Mouse (Mus musculus): ENCODE results near the gene Gm6904.
"Not testable (repeated sequence)": the region's sequence is repeated elsewhere in the genome, so short reads cannot be mapped to it uniquely, and the experiment has no call there.

Gm6904 gene

GRCm38 (mm10) chr14:59260056-59260455 lies at the start of gene Gm6904:
Gene Gm6904, minus strand, starts transcription at chr14:59260216.
- peak; percentile 13 to 33 for DNase-seq

- peak in 1 of 2 experiments; percentile 4 for DNase-seq
Measured at GRCm38 (mm10) chr14:59297391-59297790, 37.4 kb upstream of the Gm6904 start, which contains the start of gene Phf11a. Gene Phf11a, minus strand, starts transcription at chr14:59297522.

- not testable (repeated sequence) for DNase-seq
Measured at GRCm38 (mm10) chr14:59291769-59292168, 31.8 kb upstream of the Gm6904 start.

- not testable (repeated sequence) for DNase-seq
Measured at GRCm38 (mm10) chr14:59274961-59275360, 14.9 kb upstream of the Gm6904 start.

GRCm38 (mm10) chr14:59255861-59256260 lies 4.2 kb downstream of the Gm6904 start:
- DNase-seq: not testable (repeated sequence)

- peak in 1 of 2 experiments; percentile 4 for DNase-seq
Measured at GRCm38 (mm10) chr14:59250350-59250749, 9.7 kb downstream of the Gm6904 start.

GRCm38 (mm10) chr14:59233635-59234034 lies 26.4 kb downstream of the Gm6904 start:
- no peak for DNase-seq

- DNase-seq: peak in 1 of 2 experiments; percentile 29
Measured at GRCm38 (mm10) chr14:59232003-59232402, 28.0 kb downstream of the Gm6904 start.

- DNase-seq: no peak
Measured at GRCm38 (mm10) chr14:59230331-59230966, 29.6 kb downstream of the Gm6904 start.

- DNase-seq: no peak
Measured at GRCm38 (mm10) chr14:59229822-59230221, 30.2 kb downstream of the Gm6904 start.

- peak in 1 of 2 experiments; percentile 39 for DNase-seq
Measured at GRCm38 (mm10) chr14:59226240-59226639, 33.8 kb downstream of the Gm6904 start.

GRCm38 (mm10) chr14:59219241-59219640 lies 40.8 kb downstream of the Gm6904 start:
- peak; percentile 42 to 48 for DNase-seq

GRCm38 (mm10) chr14:59209816-59210215 lies 50.2 kb downstream of the Gm6904 start:
- DNase-seq: no peak

GRCm38 (mm10) chr14:59209003-59209402 lies 51.0 kb downstream of the Gm6904 start:
- no peak for DNase-seq

GRCm38 (mm10) chr14:59205976-59206583 lies 53.9 kb downstream of the Gm6904 start:
- DNase-seq: no peak

GRCm38 (mm10) chr14:59205461-59205860 lies 54.6 kb downstream of the Gm6904 start:
- no peak for DNase-seq

- no peak for DNase-seq
Measured at GRCm38 (mm10) chr14:59201604-59202215, 58.3 kb downstream of the Gm6904 start.

GRCm38 (mm10) chr14:59200711-59201603 lies 59.1 kb downstream of the Gm6904 start, which contains the start of gene Rcbtb1:
Gene Rcbtb1, plus strand, starts transcription at chr14:59201209.
- DNase-seq: peak; percentile 92 to 97

All from kidney, postnatal 25 days (tissue).